Mouse (Mus musculus) neural tube, embryonic 11.5 days (tissue): Measurements from ENCODE around the gene Osbpl6. TPM values are rescaled to one million over a fixed set of nuclear protein-coding genes. Genes with fewer than 3 reads are reported as not detected.

ENCODE experiments used
- ATAC-seq: fragments of 200-750 bp; cut with Nextera tagmentation; 2 replicates; pipeline ENCODE4 v1.8.0; 2017; ENCODE audit warnings: moderate number of reproducible peaks, mild to moderate bottlenecking, moderate TSS enrichment, moderate library complexity; ENCODE audit not compliant: insufficient read depth, low FRiP score, low TSS enrichment
- DNase-seq: peaks from one replicate; pipeline ENCODE4 v3.0.0-alpha.2; 2015; ENCODE audit warnings: low spot score
- H3K27ac ChIP-seq: fragments of 300-500 bp; sonication (generic); 2 replicates; pipeline ENCODE4 v1.5.1; 2014; ENCODE audit warnings: low read depth, mild to moderate bottlenecking, low read length
- H3K27me3 ChIP-seq: fragments of 300-500 bp; sonication (generic); 2 replicates; pipeline ENCODE4 v1.6.1; 2014; ENCODE audit warnings: mild to moderate bottlenecking, low read length, mixed read lengths; ENCODE audit not compliant: control insufficient read depth, insufficient read depth
- H3K36me3 ChIP-seq: fragments of 300-500 bp; sonication (generic); 2 replicates; pipeline ENCODE4 v1.6.1; 2014; ENCODE audit warnings: mild to moderate bottlenecking, low read length, moderate library complexity, mixed read lengths; ENCODE audit not compliant: control insufficient read depth, insufficient read depth
- H3K4me1 ChIP-seq: fragments of 300-500 bp; sonication (generic); 2 replicates; pipeline ENCODE4 v1.6.1; 2014; ENCODE audit warnings: low read length, mixed read lengths; ENCODE audit not compliant: control insufficient read depth, insufficient read depth
- H3K4me2 ChIP-seq: fragments of 300-500 bp; sonication (generic); 2 replicates; pipeline ENCODE4 v1.6.1; 2014; ENCODE audit warnings: low read depth, mild to moderate bottlenecking, moderate library complexity
- H3K4me3 ChIP-seq: fragments of 300-500 bp; sonication (generic); 2 replicates; pipeline ENCODE4 v1.5.1; 2014; ENCODE audit warnings: low read depth, low read length
- H3K9ac ChIP-seq: fragments of 300-500 bp; sonication (generic); 2 replicates; pipeline ENCODE4 v1.6.1; 2014; ENCODE audit warnings: mild to moderate bottlenecking, low read length
- H3K9me3 ChIP-seq: fragments of 300-500 bp; sonication (generic); 2 replicates; pipeline ENCODE4 v1.6.1; 2016; ENCODE audit warnings: low read length; ENCODE audit not compliant: control insufficient read depth
- WGBS: fragments of 180-500 bp; shearing (Covaris S2); extraction: QIAGEN DNeasy Blood & Tissue Kit; methylation state at CpG from one replicate; pipeline ENCODE4 v1.1.7; 2014; 5-methylcytosine and 5-hydroxymethylcytosine counted together
- polyA plus RNA-seq: library from polyadenylated mRNA; unstranded; fragments of >200 nt; fragmentation: Nextera tagmentation; extraction: Ambion mirVana; gene quantifications from 2 replicates; pipeline ENCODE4 v1.2.1, GENCODE M21; 2014

Osbpl6 gene
- polyA plus RNA-seq, 1 experiment from 2014 or later, result 20.3 TPM

DNA sequence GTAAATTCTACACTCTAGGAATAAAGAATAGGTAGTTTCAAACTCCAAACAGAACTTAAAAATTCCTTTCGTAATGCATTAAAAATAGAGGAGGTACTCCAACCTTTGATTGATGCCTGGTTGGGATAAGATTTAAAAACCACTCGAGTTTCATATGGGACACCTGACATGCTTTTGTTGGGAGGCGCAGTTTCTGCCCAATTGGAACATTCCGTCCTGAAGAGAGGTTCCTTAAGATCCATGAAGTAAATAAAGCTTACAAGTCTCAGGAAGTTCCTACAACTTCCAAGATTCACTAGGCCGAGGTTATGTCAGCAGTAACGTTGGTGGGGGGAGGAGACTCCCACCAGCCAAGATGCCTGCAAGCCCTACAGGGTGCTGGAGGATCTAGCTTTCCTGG lies 115.3 kb downstream of the Osbpl6 start:
- Histone ChIP-seq H3K36me3 (no peaks in the 10 kb centered on the region), H3K9ac (no peak overlapping the region), H3K9me3 (no peaks in the 10 kb centered on the region), H3K4me1 (no peaks in the 10 kb centered on the region), H3K4me2 (no peak overlapping the region), H3K27ac (no peak overlapping the region), H3K4me3 (no peak overlapping the region), H3K27me3 (no peaks in the 10 kb centered on the region)
- no peak for DNase-seq
- ATAC-seq, result no peak
- WGBS, result 82% methylated on average over 6 of the region's 6 CpGs

DNA sequence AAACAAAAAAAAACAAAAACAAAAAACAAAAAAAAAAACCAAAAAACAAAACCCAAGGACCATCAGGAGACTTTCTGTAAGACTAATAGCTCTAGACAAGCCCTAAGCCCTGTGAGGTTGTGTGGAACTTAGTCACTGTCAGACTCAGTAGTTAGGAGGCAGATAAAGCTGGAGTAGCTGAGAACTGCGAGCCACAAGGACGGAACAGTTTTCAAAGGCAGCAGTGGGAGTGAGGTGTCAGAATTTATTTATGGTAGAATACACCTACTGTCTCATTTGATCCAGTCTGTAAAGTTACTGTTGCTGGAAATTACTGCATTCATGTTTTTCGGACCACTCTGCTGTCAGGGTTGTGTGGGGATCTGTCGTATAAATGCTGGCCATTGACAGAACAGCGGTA lies 118.1 kb downstream of the Osbpl6 start:
- no peaks in the 10 kb centered on the region for H3K27me3 ChIP-seq
- DNase-seq, result no peak
- H3K4me3 ChIP-seq, result no peak overlapping the region
- H3K9ac ChIP-seq, result no peak overlapping the region
- WGBS, result 78% methylated on average over 5 of the region's 5 CpGs
- H3K4me2 ChIP-seq, result no peak overlapping the region
- H3K27ac ChIP-seq, result no peak overlapping the region
- H3K4me1 ChIP-seq, result no peaks in the 10 kb centered on the region
- ATAC-seq, result no peak
- H3K36me3 ChIP-seq, result no peaks in the 10 kb centered on the region
- H3K9me3 ChIP-seq, result no peaks in the 10 kb centered on the region

DNA sequence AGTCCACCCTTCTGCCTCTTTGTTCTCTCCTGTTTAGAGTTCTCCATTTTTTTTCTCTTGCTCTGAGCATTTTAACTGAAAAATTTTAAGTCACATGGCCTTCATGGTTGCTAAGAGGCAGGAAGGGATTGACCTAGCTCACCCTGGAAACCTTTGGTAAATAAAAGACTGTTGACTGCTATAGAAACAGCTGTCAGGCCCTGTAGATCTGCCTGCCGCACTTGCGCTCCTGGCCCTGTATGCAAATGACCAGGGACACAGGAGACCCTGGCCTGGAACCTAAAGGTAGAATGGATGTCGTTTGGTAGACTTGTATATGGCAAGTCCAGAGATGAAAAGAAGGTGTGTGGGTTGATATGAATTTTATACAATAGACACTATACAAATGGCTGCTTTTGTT lies 119.3 kb downstream of the Osbpl6 start:
- Histone ChIP-seq H3K27ac (no peak overlapping the region), H3K36me3 (no peaks in the 10 kb centered on the region), H3K27me3 (no peaks in the 10 kb centered on the region), H3K4me2 (no peak overlapping the region), H3K9ac (no peak overlapping the region), H3K4me1 (no peaks in the 10 kb centered on the region), H3K9me3 (no peaks in the 10 kb centered on the region), H3K4me3 (no peak overlapping the region)
- no peak for DNase-seq
- no peak for ATAC-seq
- 56% methylated on average over 3 of the region's 3 CpGs for WGBS

DNA sequence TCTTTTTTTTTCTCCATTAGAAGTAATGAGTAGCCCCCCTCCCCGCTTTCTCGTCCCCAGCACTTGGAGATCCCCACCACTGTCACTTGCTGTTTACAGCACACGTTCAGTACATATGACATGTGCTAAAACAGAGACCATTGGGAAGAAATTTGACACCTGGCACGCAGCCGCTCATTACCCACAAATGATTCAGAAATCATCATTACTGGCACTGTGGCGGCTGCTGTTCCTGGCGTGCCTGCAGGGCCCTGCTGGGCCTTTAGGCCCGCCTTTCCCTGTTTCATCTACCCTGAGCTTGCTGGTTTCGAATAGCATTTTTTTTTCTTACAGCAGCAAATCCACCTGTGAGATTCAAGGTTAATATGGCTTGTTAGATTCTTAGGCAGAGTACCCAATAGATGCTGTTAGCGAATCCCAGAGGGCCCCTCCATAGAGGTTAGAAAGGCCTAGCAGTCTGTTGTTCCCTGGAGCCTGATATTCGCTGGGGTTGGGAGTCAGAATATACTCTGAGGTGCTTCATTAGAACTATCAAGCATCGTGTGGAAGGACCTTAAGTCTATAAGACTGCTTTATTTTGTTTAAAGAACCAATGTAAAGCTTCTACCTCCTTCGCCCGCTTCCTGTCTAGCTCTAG lies 126.3 kb downstream of the Osbpl6 start:
- H3K9ac ChIP-seq, result no peak overlapping the region
- H3K4me1 ChIP-seq, result no peaks in the 10 kb centered on the region
- no peaks in the 10 kb centered on the region for H3K36me3 ChIP-seq
- 69% methylated on average over 14 of the region's 14 CpGs for WGBS
- no peak overlapping the region for H3K4me3 ChIP-seq
- H3K27me3 ChIP-seq, result no peaks in the 10 kb centered on the region
- DNase-seq (no peak), ATAC-seq (no peak)
- H3K9me3 ChIP-seq, result no peaks in the 10 kb centered on the region
- H3K4me2 ChIP-seq, result no peak overlapping the region
- no peak overlapping the region for H3K27ac ChIP-seq

GRCm38 (mm10) chr2:76534932-76535331 lies 128.6 kb downstream of the Osbpl6 start:
- ATAC-seq, result no peak; the same call in 1 of the 2 replicates
- 76% methylated on average over 7 of the region's 7 CpGs for WGBS
- no peak overlapping the region for H3K27ac ChIP-seq

GRCm38 (mm10) chr2:76541900-76542299 lies 135.6 kb downstream of the Osbpl6 start:
- WGBS, result 93% methylated on average over 9 of the region's 9 CpGs
- Histone ChIP-seq H3K27ac (no peak overlapping the region), H3K27me3 (no peaks in the 10 kb centered on the region), H3K36me3 (no peaks in the 10 kb centered on the region), H3K4me3 (no peak overlapping the region), H3K4me2 (no peak overlapping the region), H3K9ac (no peak overlapping the region), H3K9me3 (no peaks in the 10 kb centered on the region), H3K4me1 (0 out of 2 replicates have a peak, but pooled peaks cover 3% of the 10 kb centered on the region)
- DNase-seq (no peak), ATAC-seq (no peak)

More at GRCm38 (mm10) chr2:76534932-76535331, 128.6 kb downstream of the Osbpl6 start:
- Histone ChIP-seq H3K9me3 (no peaks in the 10 kb centered on the region), H3K27me3 (no peaks in the 10 kb centered on the region), H3K36me3 (no peaks in the 10 kb centered on the region), H3K4me3 (no peak overlapping the region), H3K4me2 (no peak overlapping the region), H3K9ac (no peak overlapping the region), H3K4me1 (0 out of 2 replicates have a peak, but pooled peaks cover 3% of the 10 kb centered on the region)
- no peak for DNase-seq

GRCm38 (mm10) chr2:76542921-76543320 lies 136.6 kb downstream of the Osbpl6 start:
- H3K36me3 ChIP-seq, result no peaks in the 10 kb centered on the region
- no peak overlapping the region for H3K9ac ChIP-seq
- H3K4me1 ChIP-seq, result 0 out of 2 replicates have a peak, but pooled peaks cover 3% of the 10 kb centered on the region
- DNase-seq, result no peak
- H3K9me3 ChIP-seq, result no peaks in the 10 kb centered on the region
- H3K4me2 ChIP-seq, result no peak overlapping the region
- no peak overlapping the region for H3K4me3 ChIP-seq
- no peak for ATAC-seq
- 73% methylated on average over 5 of the region's 5 CpGs for WGBS
- H3K27ac ChIP-seq, result no peak overlapping the region
- H3K27me3 ChIP-seq, result no peaks in the 10 kb centered on the region

- ATAC-seq (no peak), DNase-seq (no peak)
- Histone ChIP-seq H3K27ac (no peak overlapping the region), H3K9ac (no peak overlapping the region), H3K9me3 (no peaks in the 10 kb centered on the region), H3K36me3 (no peaks in the 10 kb centered on the region), H3K27me3 (no peaks in the 10 kb centered on the region), H3K4me2 (no peak overlapping the region), H3K4me1 (no peaks in the 10 kb centered on the region), H3K4me3 (no peak overlapping the region)
- 82% methylated on average over 8 of the region's 8 CpGs for WGBS
Observed at GRCm38 (mm10) chr2:76545539-76545938, 139.2 kb downstream of the Osbpl6 start.

- H3K27ac ChIP-seq, result no peak overlapping the region
- no peak for ATAC-seq
- H3K9me3 ChIP-seq, result no peaks in the 10 kb centered on the region
- WGBS, result 88% methylated on average over 10 of the region's 10 CpGs
- H3K4me2 ChIP-seq, result no peak overlapping the region
- no peaks in the 10 kb centered on the region for H3K36me3 ChIP-seq
- no peak overlapping the region for H3K9ac ChIP-seq
- H3K4me1 ChIP-seq, result no peaks in the 10 kb centered on the region
- H3K4me3 ChIP-seq, result no peak overlapping the region
- H3K27me3 ChIP-seq, result no peaks in the 10 kb centered on the region
- no peak for DNase-seq
Observed at GRCm38 (mm10) chr2:76548171-76548570, 141.9 kb downstream of the Osbpl6 start.
